Mouse (Mus musculus): ENCODE results near the gene Gnb1l. TPM values are rescaled to one million over a fixed set of nuclear protein-coding genes. Genes with fewer than 3 reads are reported as not detected.

Gnb1l gene
- polyA plus RNA-seq (2016; fragmentation: Nextera tagmentation; extraction: Ambion mirVana): 14.0 and 15.0 TPM in 2 replicates

DNA sequence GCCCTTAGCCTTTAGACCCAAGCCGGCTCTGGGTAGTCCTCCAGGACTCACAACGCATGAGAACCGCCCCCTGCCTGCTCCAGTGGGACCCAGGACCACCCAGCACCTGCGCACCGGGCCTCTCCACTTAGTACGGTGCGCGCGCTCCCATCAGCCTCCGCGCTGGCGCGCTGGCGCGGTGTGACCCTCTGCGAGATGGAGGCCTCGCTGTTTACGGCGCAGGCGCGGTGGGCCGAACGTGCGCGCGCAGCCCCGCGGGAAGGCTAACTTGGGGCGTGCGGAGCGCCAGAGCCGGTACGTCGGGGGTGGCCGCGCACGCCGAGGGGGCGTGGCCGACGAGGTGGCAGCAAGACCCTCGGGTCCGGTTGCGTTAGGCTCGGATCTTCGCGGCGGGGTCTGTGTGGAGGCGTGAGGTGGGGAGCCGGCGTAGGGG lies at the start of gene Gnb1l, which contains the start of gene Rtl10:
Gene Gnb1l, plus strand, starts transcription at position 156 of the 433 bp plus-strand sequence.
Gene Rtl10, plus strand, starts transcription at position 344 of the 433 bp plus-strand sequence.
- ATAC-seq: peak; percentile 96
- Histone ChIP-seq H3K27me3 (replicated peaks) (no peaks in the 10 kb centered on the region), H3K4me2 (peak within 1 kb of the TSS; percentile 98), H3K9ac (peak within 1 kb of the TSS; percentile 93), H3K27ac (peak within 1 kb of the TSS; percentile 88), H3K36me3 (peaks cover 27% of the 10 kb centered on the region), H3K4me3 (peak within 1 kb of the TSS; percentile 84), H3K4me1 (peaks cover 28% of the 10 kb centered on the region), H3K9me3 (replicated peaks) (no peaks in the 10 kb centered on the region)
- WGBS (ENCODE audit: insufficient replicate concordance): under 1% methylated on average over 51 of the region's 51 CpGs

DNA sequence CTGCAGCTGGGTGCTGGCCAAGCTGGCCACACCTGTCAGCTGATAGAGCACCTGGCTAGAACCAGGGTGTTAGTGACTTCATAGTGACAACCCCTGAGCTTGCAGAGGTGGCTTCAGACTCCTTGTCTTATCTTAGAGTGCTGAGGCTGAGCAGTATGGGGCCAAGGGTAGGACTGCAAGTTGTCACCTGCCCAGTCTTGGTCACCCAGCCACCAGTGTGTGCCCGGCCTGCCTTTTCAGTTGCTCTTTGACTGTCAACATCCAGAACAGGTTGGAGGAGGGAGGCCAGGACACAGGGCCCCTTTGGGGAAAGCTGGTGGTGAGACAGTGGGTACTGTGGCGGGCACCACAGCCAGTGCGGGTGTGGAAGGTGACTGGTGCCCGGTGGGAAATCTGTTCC lies 49.5 kb upstream of the Gnb1l start:
- 93% methylated on average over 4 of the region's 4 CpGs for WGBS (ENCODE audit: insufficient replicate concordance)
- Histone ChIP-seq H3K9ac (no peak overlapping the region), H3K4me1 (peaks cover 8% of the 10 kb centered on the region; the same call in 1 of the 2 replicates), H3K27ac (no peak overlapping the region), H3K9me3 (replicated peaks) (no peaks in the 10 kb centered on the region), H3K27me3 (replicated peaks) (no peaks in the 10 kb centered on the region), H3K4me3 (no peak overlapping the region), H3K4me2 (no peak overlapping the region), H3K36me3 (peaks cover 99% of the 10 kb centered on the region)
- ATAC-seq: 0 out of 2 replicates have a peak, but pooled peaks have one; percentile 34

DNA sequence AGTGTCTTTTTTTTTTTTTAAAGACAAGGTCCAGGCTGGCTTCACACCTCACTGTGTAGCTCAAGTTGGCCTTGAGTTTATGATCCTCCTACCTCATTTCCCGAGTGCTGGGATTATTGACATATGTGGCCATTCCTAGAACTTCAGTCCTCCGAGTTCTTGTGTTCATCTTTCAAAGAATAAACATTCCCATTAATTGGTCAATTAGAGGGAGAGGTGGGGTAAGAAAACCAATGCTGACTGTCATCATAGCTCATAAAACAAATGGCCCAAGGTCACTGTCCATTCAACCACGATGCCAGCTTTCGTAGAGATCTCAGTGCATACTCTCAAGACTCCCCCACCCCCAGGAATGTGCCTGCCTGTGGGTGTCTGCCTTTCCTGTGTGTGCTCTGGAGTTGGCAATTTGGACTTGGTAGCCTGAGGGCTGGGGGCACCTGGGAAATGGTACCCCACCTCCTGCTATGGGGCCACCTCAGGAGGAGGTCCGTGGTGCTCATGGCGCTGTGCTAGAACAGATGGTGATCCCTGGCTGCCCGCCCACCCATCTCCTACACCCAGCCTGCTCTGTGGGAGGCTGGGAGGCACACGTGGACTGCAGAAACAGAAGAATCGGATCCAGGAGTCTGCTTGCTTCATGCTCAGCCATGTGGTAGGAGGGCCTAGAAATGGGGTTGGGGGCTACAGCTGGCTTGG lies 46.9 kb upstream of the Gnb1l start:
- WGBS (ENCODE audit: insufficient replicate concordance): 79% methylated on average over 9 of the region's 9 CpGs
- H3K36me3 ChIP-seq: peaks cover 100% of the 10 kb centered on the region

GRCm38 (mm10) chr16:18452361-18452862 lies 46.1 kb upstream of the Gnb1l start:
- Histone ChIP-seq H3K4me2 (no peak overlapping the region), H3K9me3 (replicated peaks) (no peaks in the 10 kb centered on the region), H3K27me3 (replicated peaks) (no peaks in the 10 kb centered on the region), H3K9ac (no peak overlapping the region), H3K4me3 (no peak overlapping the region), H3K27ac (no peak overlapping the region), H3K36me3 (peaks cover 100% of the 10 kb centered on the region), H3K4me1 (peaks cover 16% of the 10 kb centered on the region; the same call in 1 of the 2 replicates)
- no peak for ATAC-seq
- WGBS (ENCODE audit: insufficient replicate concordance): 82% methylated on average over 8 of the region's 8 CpGs

More for the DNA sequence above, 46.9 kb upstream of the Gnb1l start:
- H3K9ac ChIP-seq: no peak overlapping the region
- H3K4me1 ChIP-seq: peaks cover 13% of the 10 kb centered on the region; the same call in 1 of the 2 replicates
- H3K4me3 ChIP-seq: no peak overlapping the region
- H3K4me2 ChIP-seq: no peak overlapping the region
- ATAC-seq: no peak
- H3K9me3 ChIP-seq (replicated peaks): no peaks in the 10 kb centered on the region
- H3K27ac ChIP-seq: no peak overlapping the region
- H3K27me3 ChIP-seq (replicated peaks): no peaks in the 10 kb centered on the region

GRCm38 (mm10) chr16:18453846-18454245 lies 44.7 kb upstream of the Gnb1l start:
- H3K4me1 ChIP-seq: peaks cover 25% of the 10 kb centered on the region
- peaks cover 100% of the 10 kb centered on the region for H3K36me3 ChIP-seq
- H3K4me2 ChIP-seq: no peak overlapping the region
- H3K9me3 ChIP-seq (replicated peaks): no peaks in the 10 kb centered on the region
- no peak for ATAC-seq
- no peak overlapping the region for H3K27ac ChIP-seq
- H3K4me3 ChIP-seq: no peak overlapping the region
- H3K27me3 ChIP-seq (replicated peaks): no peaks in the 10 kb centered on the region
- 71% methylated on average over 5 of the region's 5 CpGs for WGBS (ENCODE audit: insufficient replicate concordance)
- H3K9ac ChIP-seq: no peak overlapping the region

DNA sequence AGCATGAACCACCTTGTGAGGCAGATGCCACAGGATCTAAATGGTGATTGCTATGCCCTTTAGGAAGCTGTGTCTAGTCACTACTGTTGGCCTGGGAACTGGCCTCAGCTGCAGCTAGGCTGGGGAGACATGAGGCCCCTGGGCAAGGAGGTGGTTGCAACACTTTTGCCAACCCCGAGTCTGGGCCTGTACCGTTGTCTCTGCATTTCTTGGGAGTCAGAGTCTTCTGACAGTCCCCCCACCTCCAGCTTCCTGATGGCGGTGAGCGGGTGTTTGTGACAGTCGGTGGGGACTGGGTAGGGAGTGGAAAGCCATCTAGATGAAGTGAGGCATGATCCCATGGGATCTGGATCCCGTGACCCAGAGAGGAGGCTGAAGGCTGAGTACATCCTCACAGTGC lies 43.1 kb upstream of the Gnb1l start:
- Histone ChIP-seq H3K27ac (no peak overlapping the region), H3K36me3 (peaks cover 100% of the 10 kb centered on the region), H3K9me3 (replicated peaks) (no peaks in the 10 kb centered on the region), H3K27me3 (replicated peaks) (no peaks in the 10 kb centered on the region), H3K9ac (no peak overlapping the region), H3K4me1 (peaks cover 38% of the 10 kb centered on the region), H3K4me3 (no peak overlapping the region), H3K4me2 (no peak overlapping the region)
- ATAC-seq: no peak
- 85% methylated on average over 6 of the region's 6 CpGs for WGBS (ENCODE audit: insufficient replicate concordance)

DNA sequence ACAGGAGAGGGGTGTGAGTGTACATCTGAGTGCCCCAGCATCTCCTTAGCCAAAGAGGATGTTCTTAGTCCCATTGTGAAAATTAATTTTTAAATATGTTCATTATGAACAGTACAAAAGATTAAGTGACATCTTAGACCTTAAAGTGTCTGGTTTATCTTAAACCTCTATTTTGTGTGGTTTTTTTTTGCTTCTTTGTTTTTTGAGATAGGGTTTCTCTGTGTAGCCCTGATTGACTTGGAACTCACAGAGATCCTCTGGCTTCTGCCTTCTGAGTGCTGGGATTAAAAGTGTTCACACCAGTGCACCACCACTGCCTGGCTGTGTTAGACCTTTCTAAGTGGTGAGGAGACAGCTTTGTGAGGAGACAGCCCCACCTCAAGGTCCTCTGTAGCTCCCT lies 39.9 kb upstream of the Gnb1l start:
- Histone ChIP-seq H3K4me1 (peaks cover 56% of the 10 kb centered on the region), H3K27ac (peak overlapping the region; percentile 63; the same call in 1 of the 2 replicates), H3K9me3 (replicated peaks) (no peaks in the 10 kb centered on the region), H3K9ac (no peak overlapping the region), H3K4me2 (peak overlapping the region; percentile 39; the same call in 1 of the 2 replicates), H3K36me3 (peaks cover 99% of the 10 kb centered on the region), H3K4me3 (no peak overlapping the region), H3K27me3 (replicated peaks) (no peaks in the 10 kb centered on the region)
- ATAC-seq: no peak

DNA sequence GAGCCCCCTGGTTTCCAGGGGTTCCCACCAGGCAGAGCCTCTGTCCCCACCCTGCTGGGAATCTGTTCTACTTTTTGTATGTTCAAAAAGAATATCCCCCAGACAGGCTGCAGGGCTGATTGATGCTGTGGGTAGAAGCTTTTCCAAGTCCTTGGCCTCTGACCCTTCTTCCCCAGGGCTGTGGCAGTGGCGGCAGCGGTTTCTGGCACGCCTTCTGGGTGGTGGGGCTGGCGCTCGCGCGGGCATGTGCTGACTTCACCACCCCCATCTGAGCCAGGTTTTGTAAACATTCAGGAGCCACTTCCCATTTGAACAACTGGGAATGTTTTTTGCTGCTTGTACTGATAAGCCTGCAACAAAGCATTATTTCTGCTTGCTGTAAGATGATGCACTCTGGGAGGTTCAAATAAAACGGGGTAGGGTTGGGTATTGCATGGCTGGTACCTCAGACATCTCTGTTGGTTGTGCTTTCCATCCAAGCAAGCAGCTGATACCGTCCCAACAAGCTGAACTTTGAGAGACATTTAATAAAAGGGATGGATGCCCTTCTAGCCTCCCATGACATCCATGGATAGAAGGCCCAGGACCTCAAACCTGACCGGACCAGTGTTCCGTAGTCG lies 39.1 kb upstream of the Gnb1l start:
- Histone ChIP-seq H3K4me3 (no peak overlapping the region), H3K4me2 (peak overlapping the region; percentile 39), H3K27me3 (replicated peaks) (no peaks in the 10 kb centered on the region), H3K9ac (peak overlapping the region; percentile 18; the same call in 1 of the 2 replicates), H3K36me3 (peaks cover 99% of the 10 kb centered on the region), H3K9me3 (replicated peaks) (no peaks in the 10 kb centered on the region), H3K4me1 (peaks cover 56% of the 10 kb centered on the region), H3K27ac (peak overlapping the region; percentile 63)
- 9% methylated on average over 12 of the region's 12 CpGs for WGBS (ENCODE audit: insufficient replicate concordance)
- peak; percentile 3; the same call in 1 of the 2 replicates for ATAC-seq

- Histone ChIP-seq H3K9me3 (replicated peaks) (no peaks in the 10 kb centered on the region), H3K27ac (peak overlapping the region; percentile 63), H3K4me1 (peaks cover 56% of the 10 kb centered on the region), H3K9ac (peak overlapping the region; percentile 18; the same call in 1 of the 2 replicates), H3K36me3 (peaks cover 99% of the 10 kb centered on the region), H3K27me3 (replicated peaks) (no peaks in the 10 kb centered on the region), H3K4me2 (peak overlapping the region; percentile 39), H3K4me3 (no peak overlapping the region)
- WGBS (ENCODE audit: insufficient replicate concordance): 3% methylated on average over 11 of the region's 11 CpGs
- peak; percentile 85 for ATAC-seq
Observed at GRCm38 (mm10) chr16:18459955-18460370, 38.5 kb upstream of the Gnb1l start.

DNA sequence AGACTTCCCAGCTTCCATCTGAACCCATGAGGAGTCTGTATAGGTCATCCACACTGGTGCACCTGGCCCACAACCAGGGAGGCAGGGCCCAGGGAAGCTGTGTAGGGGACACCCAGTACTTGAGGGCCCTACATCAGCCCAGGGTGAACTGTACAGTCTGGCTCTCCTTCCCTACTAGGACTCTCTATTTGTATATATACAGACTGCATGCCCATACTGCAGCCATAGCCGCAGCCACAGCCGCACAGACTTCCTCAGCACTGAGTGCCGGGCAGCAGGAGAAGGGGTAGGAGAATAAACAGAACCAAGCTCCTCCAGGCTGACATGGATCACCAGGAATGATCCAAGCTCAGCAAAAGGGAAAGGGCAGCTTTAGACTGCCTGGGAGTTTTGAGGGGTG lies 37.7 kb upstream of the Gnb1l start:
- 85% methylated on average over 3 of the region's 3 CpGs for WGBS (ENCODE audit: insufficient replicate concordance)
- H3K36me3 ChIP-seq: peaks cover 99% of the 10 kb centered on the region

DNA sequence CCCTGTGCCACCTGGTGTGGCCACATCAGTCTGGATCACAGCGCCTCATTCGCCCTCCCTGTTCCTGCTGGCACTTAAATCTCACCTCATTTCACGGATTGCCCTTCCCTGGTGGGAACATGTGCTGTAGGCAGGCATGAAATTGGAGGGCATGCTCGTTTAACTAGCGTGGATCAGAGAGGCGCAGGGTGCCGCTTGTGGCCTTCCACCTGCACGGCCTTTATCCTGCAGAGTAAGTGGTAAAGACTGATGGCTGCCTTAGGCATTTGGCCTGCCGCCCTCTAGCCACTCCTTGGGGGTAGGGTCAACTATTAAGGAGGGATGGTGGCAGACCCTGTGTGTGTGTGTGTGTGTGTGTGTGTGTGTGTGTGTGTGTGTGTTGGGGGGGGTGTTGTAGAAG lies 36.5 kb upstream of the Gnb1l start:
- Histone ChIP-seq H3K4me3 (no peak overlapping the region), H3K4me1 (peaks cover 50% of the 10 kb centered on the region)

More for the DNA sequence above, 37.7 kb upstream of the Gnb1l start:
- Histone ChIP-seq H3K9me3 (replicated peaks) (no peaks in the 10 kb centered on the region), H3K4me1 (peaks cover 50% of the 10 kb centered on the region), H3K27me3 (replicated peaks) (no peaks in the 10 kb centered on the region), H3K27ac (no peak overlapping the region), H3K4me3 (no peak overlapping the region), H3K4me2 (no peak overlapping the region), H3K9ac (no peak overlapping the region)
- no peak for ATAC-seq

GRCm38 (mm10) chr16:18462598-18462997 lies 35.9 kb upstream of the Gnb1l start:
- Histone ChIP-seq H3K9ac (no peak overlapping the region), H3K4me3 (no peak overlapping the region), H3K4me1 (peaks cover 46% of the 10 kb centered on the region), H3K27ac (no peak overlapping the region), H3K36me3 (peaks cover 99% of the 10 kb centered on the region), H3K9me3 (replicated peaks) (no peaks in the 10 kb centered on the region), H3K27me3 (replicated peaks) (no peaks in the 10 kb centered on the region), H3K4me2 (no peak overlapping the region)
- no peak for ATAC-seq
- 53% methylated on average over 8 of the region's 8 CpGs for WGBS (ENCODE audit: insufficient replicate concordance)

More for the DNA sequence above, 36.5 kb upstream of the Gnb1l start:
- Histone ChIP-seq H3K9ac (no peak overlapping the region), H3K27me3 (replicated peaks) (no peaks in the 10 kb centered on the region), H3K4me2 (no peak overlapping the region), H3K27ac (no peak overlapping the region), H3K36me3 (peaks cover 99% of the 10 kb centered on the region), H3K9me3 (replicated peaks) (no peaks in the 10 kb centered on the region)
- WGBS (ENCODE audit: insufficient replicate concordance): 85% methylated on average over 9 of the region's 9 CpGs
- no peak for ATAC-seq

Data from liver, embryonic 12.5 days (tissue).